Mouse (Mus musculus) left cerebral cortex, postnatal 25 days (tissue): ENCODE measurements around the gene Tapt1. TPM values are rescaled to one million over a fixed set of nuclear protein-coding genes. Genes with fewer than 3 reads are reported as not detected.

Experiments
- DNase-seq, 2 experiments: peaks; one replicate each; pipeline ENCODE4 v3.0.0; 2022; ENCODE audit warnings: low spot score in 2 of 2, mixed read lengths in 1 of 2
- intact Hi-C: fragments of 180-260 bp; cut with DNase I; formaldehyde crosslinking; loops from one replicate; pipeline ENCODE4 v1.15.1; 2025
- total RNA-seq, 2 experiments: library from RNA; stranded (reverse); gene quantifications; 2 replicates each; pipeline ENCODE4 v1.2.3; 2021

Tapt1 gene
- total RNA-seq, 2 experiments from 2014 or later: 49.4 to 49.7 TPM

GRCm38 (mm10) chr5:44239187-44240136 lies 13.0 kb upstream of the Tapt1 start:
- intact Hi-C loops: no loop called here

GRCm38 (mm10) chr5:44238201-44238600 lies 11.8 kb upstream of the Tapt1 start:
- intact Hi-C loops: no loop called here
- no peak for DNase-seq

More at GRCm38 (mm10) chr5:44239187-44240136, 13.0 kb upstream of the Tapt1 start:
- DNase-seq: no peak

- DNase-seq: no peak
Measured at GRCm38 (mm10) chr5:44234606-44235005, 8.2 kb upstream of the Tapt1 start.

GRCm38 (mm10) chr5:44233933-44234332 lies 7.5 kb upstream of the Tapt1 start:
- intact Hi-C loops: no loop called here
- no peak for DNase-seq

More at GRCm38 (mm10) chr5:44234606-44235005, 8.2 kb upstream of the Tapt1 start:
- intact Hi-C loops: no loop called here

GRCm38 (mm10) chr5:44228756-44229155 lies 2.3 kb upstream of the Tapt1 start:
- intact Hi-C loops: no loop called here
- DNase-seq: no peak

- no peak for DNase-seq
Measured at GRCm38 (mm10) chr5:44228323-44228722, 1.9 kb upstream of the Tapt1 start.

GRCm38 (mm10) chr5:44227462-44227840 lies 1.0 kb upstream of the Tapt1 start:
- intact Hi-C loops: loop anchor here (2.0 kb wide), 1 partner anchor 29 kb away; no protein-coding TSS in a partner anchor
- no peak for DNase-seq

More at GRCm38 (mm10) chr5:44228323-44228722, 1.9 kb upstream of the Tapt1 start:
- intact Hi-C loops: no loop called here

- intact Hi-C loops: loop anchor here (2.0 kb wide), 1 partner anchor 31 kb away; no protein-coding TSS in a partner anchor
- DNase-seq: peak in 1 of 2 experiments; percentile 16
Measured at GRCm38 (mm10) chr5:44225911-44226520, 410 bp downstream of the Tapt1 start.

- intact Hi-C loops: no loop called here
- no peak for DNase-seq
Measured at GRCm38 (mm10) chr5:44224916-44225600, 1.4 kb downstream of the Tapt1 start.

- peak in 1 of 2 experiments; percentile 22 for DNase-seq
- intact Hi-C loops: no loop called here
Measured at GRCm38 (mm10) chr5:44224251-44224650, 2.2 kb downstream of the Tapt1 start.

GRCm38 (mm10) chr5:44223341-44223881 lies 3.0 kb downstream of the Tapt1 start:
- no peak for DNase-seq
- intact Hi-C loops: no loop called here

GRCm38 (mm10) chr5:44220430-44220829 lies 6.0 kb downstream of the Tapt1 start:
- intact Hi-C loops: no loop called here

GRCm38 (mm10) chr5:44219871-44220270 lies 6.6 kb downstream of the Tapt1 start:
- no peak for DNase-seq
- intact Hi-C loops: no loop called here

More at GRCm38 (mm10) chr5:44220430-44220829, 6.0 kb downstream of the Tapt1 start:
- no peak for DNase-seq

GRCm38 (mm10) chr5:44218483-44218882 lies 7.9 kb downstream of the Tapt1 start:
- intact Hi-C loops: no loop called here
- DNase-seq: no peak

GRCm38 (mm10) chr5:44217685-44218041 lies 8.8 kb downstream of the Tapt1 start:
- intact Hi-C loops: no loop called here
- no peak for DNase-seq

GRCm38 (mm10) chr5:44217041-44217684 lies 9.3 kb downstream of the Tapt1 start:
- intact Hi-C loops: no loop called here
- peak in 1 of 2 experiments; percentile 21 for DNase-seq

GRCm38 (mm10) chr5:44215118-44215517 lies 11.3 kb downstream of the Tapt1 start:
- no peak for DNase-seq
- intact Hi-C loops: no loop called here

- intact Hi-C loops: no loop called here
- DNase-seq: no peak
Measured at GRCm38 (mm10) chr5:44214025-44214424, 12.4 kb downstream of the Tapt1 start.

GRCm38 (mm10) chr5:44213391-44213790 lies 13.0 kb downstream of the Tapt1 start:
- peak in 1 of 2 experiments; percentile 62 for DNase-seq
- intact Hi-C loops: no loop called here
